Comparison of ENCODE assay signal across 13 mouse cellular contexts in the genomic region with DNA sequence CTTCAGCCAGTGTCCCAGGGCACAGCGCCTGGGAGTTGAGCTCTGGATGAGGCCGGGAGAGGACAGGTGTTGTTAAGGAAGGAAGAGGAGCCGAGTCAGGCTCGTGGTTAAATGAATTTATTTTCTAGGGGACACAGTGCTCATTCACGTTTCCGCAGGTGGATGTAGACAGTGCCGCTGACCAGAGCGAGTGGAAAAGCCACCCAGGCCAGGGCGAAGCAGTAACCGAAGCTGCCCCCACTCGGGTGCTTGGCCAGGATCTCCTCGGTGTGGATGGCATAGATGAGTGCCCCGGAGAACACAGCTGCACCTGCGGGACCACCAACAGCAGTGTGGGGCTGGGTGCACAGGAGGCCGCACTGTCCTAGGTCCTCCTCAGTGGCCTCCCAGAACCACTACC. TPM values are rescaled to one million over a fixed set of nuclear protein-coding genes. Genes with fewer than 3 reads are reported as not detected.
DNase-seq lines count a peak whose midpoint lies in the region; ATAC-seq lines count a peak whose summit lies in the region.
"Had no signal": no experiment of that assay in that cellular context is flagged by ENCODE, and none has a peak within 500 bp of the region (broad histone marks: within the 10 kb centered on the region; RNA-seq: fewer than 3 reads in every experiment).

No protein-coding gene starts in this region.

- no peak overlapping the region for H3K9ac ChIP-seq in hindbrain, embryonic 16.5 days (ENCODE audit: low read depth, low read length)
- 0 out of 2 replicates have a peak overlapping the region, but pooled peaks have one; percentile 3 for H3K9ac ChIP-seq in neural tube, embryonic 12.5 days
- H3K9ac ChIP-seq in stomach, embryonic 15.5 days: no peak overlapping the region
- H3K9ac ChIP-seq: liver, embryonic 14.5 days had no signal

- H3K4me3 ChIP-seq in hindbrain, embryonic 10.5 days: no peak overlapping the region
- H3K4me3 ChIP-seq in hindbrain, embryonic 16.5 days (ENCODE audit: low read length): no peak overlapping the region
- H3K4me3 ChIP-seq in neural tube, embryonic 12.5 days: no peak overlapping the region
- peak overlapping the region; percentile 41 for H3K4me3 ChIP-seq in limb, embryonic 10.5 days
- no peak overlapping the region for H3K4me3 ChIP-seq in stomach, embryonic 15.5 days (replicated peaks)
- H3K4me3 ChIP-seq: heart, adult 2 months had no signal

- peak overlapping the region; percentile 84 for H3K27ac ChIP-seq in hindbrain, embryonic 10.5 days
- no peak overlapping the region for H3K27ac ChIP-seq in hindbrain, embryonic 16.5 days (ENCODE audit: low read depth, low read length)
- H3K27ac ChIP-seq in neural tube, embryonic 12.5 days: no peak overlapping the region
- peak overlapping the region; percentile 85 for H3K27ac ChIP-seq in limb, embryonic 10.5 days
- peak overlapping the region; percentile 94 for H3K27ac ChIP-seq in stomach, embryonic 15.5 days
- H3K27ac ChIP-seq: liver, embryonic 14.5 days had no signal

- 90% methylated on average over 15 of the region's 15 CpGs for WGBS in hindbrain, embryonic 10.5 days
- 90% methylated on average over 15 of the region's 15 CpGs for WGBS in hindbrain, embryonic 16.5 days
- WGBS in neural tube, embryonic 12.5 days: 87% methylated on average over 15 of the region's 15 CpGs
- 91% methylated on average over 15 of the region's 15 CpGs for WGBS in limb, embryonic 10.5 days
- 74% methylated on average over 15 of the region's 15 CpGs for WGBS in stomach, embryonic 15.5 days

- H3K36me3 ChIP-seq in hindbrain, embryonic 10.5 days: peaks cover 10% of the 10 kb centered on the region
- no peaks in the 10 kb centered on the region for H3K36me3 ChIP-seq in hindbrain, embryonic 16.5 days (ENCODE audit: control insufficient read depth, insufficient read depth, low read length)
- H3K36me3 ChIP-seq in neural tube, embryonic 12.5 days: no peaks in the 10 kb centered on the region; the same call in 1 of the 2 replicates
- H3K36me3 ChIP-seq in limb, embryonic 10.5 days: peaks cover 8% of the 10 kb centered on the region
- peaks cover 3% of the 10 kb centered on the region; the same call in 1 of the 2 replicates for H3K36me3 ChIP-seq in stomach, embryonic 15.5 days

- H3K9me3 ChIP-seq in hindbrain, embryonic 10.5 days: no peaks in the 10 kb centered on the region
- H3K9me3 ChIP-seq in hindbrain, embryonic 16.5 days (ENCODE audit: control insufficient read depth, low read length): no peaks in the 10 kb centered on the region
- no peaks in the 10 kb centered on the region for H3K9me3 ChIP-seq in neural tube, embryonic 12.5 days
- H3K9me3 ChIP-seq in limb, embryonic 10.5 days (replicated peaks): no peaks in the 10 kb centered on the region
- no peaks in the 10 kb centered on the region for H3K9me3 ChIP-seq in stomach, embryonic 15.5 days

- H3K4me1 ChIP-seq in hindbrain, embryonic 10.5 days (replicated peaks): peaks cover 55% of the 10 kb centered on the region
- peaks cover 24% of the 10 kb centered on the region for H3K4me1 ChIP-seq in hindbrain, embryonic 16.5 days (ENCODE audit: control insufficient read depth, insufficient read depth, low read depth, low read length)
- peaks cover 31% of the 10 kb centered on the region for H3K4me1 ChIP-seq in neural tube, embryonic 12.5 days
- H3K4me1 ChIP-seq in limb, embryonic 10.5 days: peaks cover 74% of the 10 kb centered on the region
- H3K4me1 ChIP-seq in stomach, embryonic 15.5 days: peaks cover 65% of the 10 kb centered on the region

- ATAC-seq in hindbrain, embryonic 16.5 days: no peak
- no peak for ATAC-seq in neural tube, embryonic 12.5 days (ENCODE audit: low FRiP score, low read depth)
- no peak for ATAC-seq in stomach, embryonic 15.5 days (ENCODE audit: insufficient read depth, low FRiP score, low read depth)
- ATAC-seq in erythroid progenitor cell, adult 5-6 weeks (replicated peaks; ENCODE audit: low FRiP score, poor library complexity, severe bottlenecking): no peak

- no peak overlapping the region for H3K4me2 ChIP-seq in hindbrain, embryonic 16.5 days (ENCODE audit: low read length)
- H3K4me2 ChIP-seq in neural tube, embryonic 12.5 days (replicated peaks): peak overlapping the region; percentile 53; the same call in 1 of the 2 replicates
- peak overlapping the region; percentile 55; the same call in 1 of the 2 replicates for H3K4me2 ChIP-seq in stomach, embryonic 15.5 days

- peaks cover 19% of the 10 kb centered on the region for H3K27me3 ChIP-seq in hindbrain, embryonic 10.5 days (ENCODE audit: insufficient read depth, poor library complexity, severe bottlenecking)
- no peaks in the 10 kb centered on the region for H3K27me3 ChIP-seq in hindbrain, embryonic 16.5 days (replicated peaks; ENCODE audit: control insufficient read depth, insufficient read depth, low read length)
- no peaks in the 10 kb centered on the region for H3K27me3 ChIP-seq in neural tube, embryonic 12.5 days (replicated peaks)
- no peaks in the 10 kb centered on the region for H3K27me3 ChIP-seq in limb, embryonic 10.5 days (ENCODE audit: low read depth, poor library complexity, severe bottlenecking)
- no peaks in the 10 kb centered on the region for H3K27me3 ChIP-seq in stomach, embryonic 15.5 days (replicated peaks)
- H3K27me3 ChIP-seq: CH12.LX had no signal

- no peak for DNase-seq in hindbrain, embryonic 10.5 days (ENCODE audit: low spot score)
- DNase-seq in neural tube, embryonic 10.5 days (ENCODE audit: extremely low spot score, low spot score): no peak
- DNase-seq in limb, embryonic 10.5 days (ENCODE audit: low spot score): no peak
- no peak for DNase-seq in gastrocnemius, adult 8-10 months (ENCODE audit: low spot score in 2 of 2)
- DNase-seq: cerebellum, adult 11 months; heart, adult 2 months; right cerebral cortex, postnatal 25 days had no signal

RNA-seq across cellular contexts. Expression of a gene that starts 3.3 kb away (rescaled TPM):
- 16.7 and 29.7 TPM in 2 replicates for polyA plus RNA-seq in hindbrain, embryonic 10.5 days (2016; fragmentation: Nextera tagmentation; extraction: Ambion mirVana)
- polyA plus RNA-seq in hindbrain, embryonic 16.5 days (2015; fragmentation: Nextera tagmentation; extraction: Ambion mirVana): 33.2 and 39.9 TPM in 2 replicates
- 32.8 and 33.2 TPM in 2 replicates for polyA plus RNA-seq in neural tube, embryonic 12.5 days (2016; fragmentation: Nextera tagmentation; extraction: Ambion mirVana)
- 18.5 and 34.5 TPM in 2 replicates for polyA plus RNA-seq in limb, embryonic 10.5 days (2016; fragmentation: Nextera tagmentation; extraction: Ambion mirVana)
- polyA plus RNA-seq in stomach, embryonic 15.5 days (2015; fragmentation: Nextera tagmentation; extraction: Ambion mirVana): 195 and 238 TPM in 2 replicates
- 10 to 100 TPM in 1 of 4 experiments, 1 to 10 TPM in 3; 6.2 to 10.2 (median 6.8) TPM for total RNA-seq in gastrocnemius, adult 8-10 months (2022)
- 75.5 and 85.4 TPM in 2 replicates for total RNA-seq in erythroid progenitor cell, adult 5-6 weeks (2015; ENCODE audit: low replicate concordance)
- 19.1 and 41.8 TPM in 2 replicates for total RNA-seq in erythroid progenitor cell, adult 5-6 weeks (2017; ENCODE audit: low replicate concordance)

RNA-seq across cellular contexts. Expression of a gene that starts 5.9 kb away (rescaled TPM):
- polyA plus RNA-seq in hindbrain, embryonic 10.5 days (2016; fragmentation: Nextera tagmentation; extraction: Ambion mirVana): 6.5 and 7.7 TPM in 2 replicates
- 6.6 and 8.7 TPM in 2 replicates for polyA plus RNA-seq in hindbrain, embryonic 16.5 days (2015; fragmentation: Nextera tagmentation; extraction: Ambion mirVana)
- 2.8 and 3.7 TPM in 2 replicates for polyA plus RNA-seq in neural tube, embryonic 12.5 days (2016; fragmentation: Nextera tagmentation; extraction: Ambion mirVana)
- polyA plus RNA-seq in limb, embryonic 10.5 days (2016; fragmentation: Nextera tagmentation; extraction: Ambion mirVana): 4.4 and 6.3 TPM in 2 replicates
- 3.6 and 4.5 TPM in 2 replicates for polyA plus RNA-seq in stomach, embryonic 15.5 days (2015; fragmentation: Nextera tagmentation; extraction: Ambion mirVana)
- under 1 TPM in 3 of 4 experiments, not detected in 1; 0.19 to 0.85 (median 0.29) TPM for total RNA-seq in gastrocnemius, adult 8-10 months (2022)
- not detected in 2 replicates for total RNA-seq in erythroid progenitor cell, adult 5-6 weeks (2015; ENCODE audit: low replicate concordance)
- total RNA-seq in erythroid progenitor cell, adult 5-6 weeks (2017; ENCODE audit: low replicate concordance): 2.6 TPM in 1 of 2 replicates, not detected in the other
- total RNA-seq: CH12.LX had no signal

RNA-seq across cellular contexts. Expression of a gene that starts 21.2 kb away (rescaled TPM):
- 4.5 and 4.8 TPM in 2 replicates for polyA plus RNA-seq in hindbrain, embryonic 10.5 days (2016; fragmentation: Nextera tagmentation; extraction: Ambion mirVana)
- 6.5 and 8.2 TPM in 2 replicates for polyA plus RNA-seq in hindbrain, embryonic 16.5 days (2015; fragmentation: Nextera tagmentation; extraction: Ambion mirVana)
- polyA plus RNA-seq in neural tube, embryonic 12.5 days (2016; fragmentation: Nextera tagmentation; extraction: Ambion mirVana): 3.9 and 4.4 TPM in 2 replicates
- polyA plus RNA-seq in limb, embryonic 10.5 days (2016; fragmentation: Nextera tagmentation; extraction: Ambion mirVana): 4.8 and 5.7 TPM in 2 replicates
- polyA plus RNA-seq in stomach, embryonic 15.5 days (2015; fragmentation: Nextera tagmentation; extraction: Ambion mirVana): 5.8 and 6.8 TPM in 2 replicates
- total RNA-seq in gastrocnemius, adult 8-10 months (2022): 10 to 100 TPM; 52.6 to 67.7 (median 56.3) TPM
- 0.84 and 1.1 TPM in 2 replicates for total RNA-seq in erythroid progenitor cell, adult 5-6 weeks (2015; ENCODE audit: low replicate concordance)
- 4.0 and 4.6 TPM in 2 replicates for total RNA-seq in erythroid progenitor cell, adult 5-6 weeks (2017; ENCODE audit: low replicate concordance)

RNA-seq across cellular contexts. Expression of a gene that starts 21.4 kb away (rescaled TPM):
- polyA plus RNA-seq in hindbrain, embryonic 10.5 days (2016; fragmentation: Nextera tagmentation; extraction: Ambion mirVana): 1.1 and 1.3 TPM in 2 replicates
- 0.22 TPM in 1 of 2 replicates, not detected in the other for polyA plus RNA-seq in hindbrain, embryonic 16.5 days (2015; fragmentation: Nextera tagmentation; extraction: Ambion mirVana)
- polyA plus RNA-seq in neural tube, embryonic 12.5 days (2016; fragmentation: Nextera tagmentation; extraction: Ambion mirVana): 0.22 and 0.56 TPM in 2 replicates
- 1.4 and 1.5 TPM in 2 replicates for polyA plus RNA-seq in limb, embryonic 10.5 days (2016; fragmentation: Nextera tagmentation; extraction: Ambion mirVana)
- 0.80 and 1.1 TPM in 2 replicates for polyA plus RNA-seq in stomach, embryonic 15.5 days (2015; fragmentation: Nextera tagmentation; extraction: Ambion mirVana)
- not detected for total RNA-seq in gastrocnemius, adult 8-10 months (2022)
- not detected in 2 replicates for total RNA-seq in erythroid progenitor cell, adult 5-6 weeks (2015; ENCODE audit: low replicate concordance)
- 1.3 TPM in 1 of 2 replicates, not detected in the other for total RNA-seq in erythroid progenitor cell, adult 5-6 weeks (2017; ENCODE audit: low replicate concordance)
- total RNA-seq: CH12.LX; heart, adult 2 months had no signal

RNA-seq across cellular contexts. Expression of a gene that starts 39.7 kb away (rescaled TPM):
- 0.19 and 0.33 TPM in 2 replicates for polyA plus RNA-seq in hindbrain, embryonic 10.5 days (2016; fragmentation: Nextera tagmentation; extraction: Ambion mirVana)
- polyA plus RNA-seq in hindbrain, embryonic 16.5 days (2015; fragmentation: Nextera tagmentation; extraction: Ambion mirVana): 3.3 and 3.4 TPM in 2 replicates
- 1.3 and 1.5 TPM in 2 replicates for polyA plus RNA-seq in neural tube, embryonic 12.5 days (2016; fragmentation: Nextera tagmentation; extraction: Ambion mirVana)
- 0.09 and 0.10 TPM in 2 replicates for polyA plus RNA-seq in limb, embryonic 10.5 days (2016; fragmentation: Nextera tagmentation; extraction: Ambion mirVana)
- 0.64 and 0.67 TPM in 2 replicates for polyA plus RNA-seq in stomach, embryonic 15.5 days (2015; fragmentation: Nextera tagmentation; extraction: Ambion mirVana)
- total RNA-seq in gastrocnemius, adult 8-10 months (2022): under 1 TPM in 2 of 4 experiments, not detected in 2; 0.07 to 0.11 TPM
- total RNA-seq in erythroid progenitor cell, adult 5-6 weeks (2015; ENCODE audit: low replicate concordance): not detected in 2 replicates
- total RNA-seq in erythroid progenitor cell, adult 5-6 weeks (2017; ENCODE audit: low replicate concordance): not detected in 2 replicates

Comparison
In these comparisons a context has a peak if more than half of its experiments do, and no peak if none do; other contexts are left out.
1. H3K27ac ChIP-seq: peak in hindbrain, embryonic 10.5 days (single experiment), limb, embryonic 10.5 days (single experiment) and stomach, embryonic 15.5 days (single experiment); none in hindbrain, embryonic 16.5 days (single experiment) and neural tube, embryonic 12.5 days (single experiment).